In genomic region chr16:37916138-37916817, GRCm38 (mm10) we compare ENCODE assay signal across 8 mouse cellular contexts. TPM values are rescaled to one million over a fixed set of nuclear protein-coding genes. Genes with fewer than 3 reads are reported as not detected.
DNase-seq lines count a peak whose midpoint lies in the region; ATAC-seq and TF ChIP-seq lines count a peak whose summit lies in the region.

Gene Gpr156 (plus strand): TSS chr16:37916496.

- WGBS in hindbrain, postnatal 0 days, result 2% methylated on average over 53 of the region's 53 CpGs
- 5% methylated on average over 36 of the region's 53 CpGs for WGBS in limb, embryonic 14.5 days
- 2% methylated on average over 53 of the region's 53 CpGs for WGBS in midbrain, embryonic 14.5 days

- H3K4me3 ChIP-seq in hindbrain, postnatal 0 days (ENCODE audit: low read length), result peak within 1 kb of the TSS; percentile 59
- peak within 1 kb of the TSS; percentile 51 for H3K4me3 ChIP-seq in limb, embryonic 14.5 days (replicated peaks; ENCODE audit: low read length)
- peak within 1 kb of the TSS; percentile 53 for H3K4me3 ChIP-seq in midbrain, embryonic 14.5 days (replicated peaks; ENCODE audit: low read depth, low read length)
- H3K4me3 ChIP-seq in testis, adult 2 months (ENCODE audit: control insufficient read depth, low read depth, low read length), result peak within 1 kb of the TSS; percentile 70

- no peaks in the 10 kb centered on the region for H3K4me1 ChIP-seq in hindbrain, postnatal 0 days (ENCODE audit: insufficient read depth, low read length)
- 0 out of 2 replicates have a peak, but pooled peaks cover 2% of the 10 kb centered on the region for H3K4me1 ChIP-seq in limb, embryonic 14.5 days (ENCODE audit: control insufficient read depth, insufficient read depth, low read length)
- 0 out of 2 replicates have a peak, but pooled peaks cover 14% of the 10 kb centered on the region for H3K4me1 ChIP-seq in midbrain, embryonic 14.5 days (ENCODE audit: control insufficient read depth, insufficient read depth, low read length)
- peaks cover 6% of the 10 kb centered on the region for H3K4me1 ChIP-seq in testis, adult 2 months (ENCODE audit: control insufficient read depth, insufficient read depth, low read length)

- no peaks in the 10 kb centered on the region for H3K27me3 ChIP-seq in hindbrain, postnatal 0 days (ENCODE audit: insufficient read depth, low read length)
- H3K27me3 ChIP-seq in limb, embryonic 14.5 days (ENCODE audit: control insufficient read depth, insufficient read depth, low read length), result 0 out of 2 replicates have a peak, but pooled peaks cover 4% of the 10 kb centered on the region
- peaks cover 3% of the 10 kb centered on the region; the same call in 1 of the 2 replicates for H3K27me3 ChIP-seq in midbrain, embryonic 14.5 days (ENCODE audit: control insufficient read depth, insufficient read depth, low read length)
- peaks cover 4% of the 10 kb centered on the region; the same call in 1 of the 2 replicates for H3K27me3 ChIP-seq in testis, adult 2 months (ENCODE audit: control insufficient read depth, insufficient read depth, low read length)

- H3K9me3 ChIP-seq in hindbrain, postnatal 0 days (ENCODE audit: low read length), result 0 out of 2 replicates have a peak, but pooled peaks cover 1% of the 10 kb centered on the region
- no peaks in the 10 kb centered on the region for H3K9me3 ChIP-seq in limb, embryonic 14.5 days (ENCODE audit: control insufficient read depth, low read length)
- no peaks in the 10 kb centered on the region for H3K9me3 ChIP-seq in midbrain, embryonic 14.5 days (ENCODE audit: control insufficient read depth, low read length)

- peak; percentile 55 for TF ChIP-seq CTCF in hindbrain, postnatal 0 days (IDR thresholded peaks at IDR 0.05; ENCODE audit: low read depth)
- TF ChIP-seq CTCF in testis, adult 2 months (IDR thresholded peaks at IDR 0.05; ENCODE audit: control insufficient read depth, insufficient read depth, insufficient replicate concordance, low read depth, low read length), result 0 out of 2 replicates have a peak, but pooled peaks have one; percentile 12

- 0 out of 2 replicates have a peak, but pooled peaks have one; percentile 61 for ATAC-seq in cerebellum, adult (ENCODE audit: insufficient number of reproducible peaks, low FRiP score, low TSS enrichment)
- ATAC-seq in hindbrain, postnatal 0 days, result peak; percentile 92
- peak; percentile 73 for ATAC-seq in limb, embryonic 14.5 days (ENCODE audit: low FRiP score, low read depth)
- peak; percentile 72 for ATAC-seq in midbrain, embryonic 14.5 days (ENCODE audit: low FRiP score, low TSS enrichment)

- H3K9ac ChIP-seq in hindbrain, postnatal 0 days (replicated peaks; ENCODE audit: low read length), result peak within 1 kb of the TSS; percentile 58
- peak within 1 kb of the TSS; percentile 60 for H3K9ac ChIP-seq in limb, embryonic 14.5 days (ENCODE audit: low read depth, low read length, severe bottlenecking)
- H3K9ac ChIP-seq in midbrain, embryonic 14.5 days (replicated peaks; ENCODE audit: low read length), result peak within 1 kb of the TSS; percentile 70

- H3K36me3 ChIP-seq in hindbrain, postnatal 0 days (ENCODE audit: insufficient read depth, low read length), result no peaks in the 10 kb centered on the region
- H3K36me3 ChIP-seq in limb, embryonic 14.5 days (ENCODE audit: control insufficient read depth, insufficient read depth, low read length), result no peaks in the 10 kb centered on the region
- H3K36me3 ChIP-seq in midbrain, embryonic 14.5 days (ENCODE audit: control insufficient read depth, insufficient read depth, low read length), result no peaks in the 10 kb centered on the region
- no peaks in the 10 kb centered on the region for H3K36me3 ChIP-seq in testis, adult 2 months (ENCODE audit: control insufficient read depth, insufficient read depth, low read length)

- H3K4me2 ChIP-seq in hindbrain, postnatal 0 days (ENCODE audit: low read depth, low read length), result peak within 1 kb of the TSS; percentile 94
- H3K4me2 ChIP-seq in limb, embryonic 14.5 days (replicated peaks; ENCODE audit: low read depth, low read length, severe bottlenecking), result peak within 1 kb of the TSS; percentile 93
- peak within 1 kb of the TSS; percentile 74 for H3K4me2 ChIP-seq in midbrain, embryonic 14.5 days (ENCODE audit: low read length)

- DNase-seq in cerebellum, adult 11-12 months, result no peak
- DNase-seq in cerebellum, postnatal 14 days, result peak; percentile 63 to 68
- peak; percentile 4 for DNase-seq in gastrocnemius, adult 18-20 months (ENCODE audit: low spot score)
- peak; percentile 69 for DNase-seq in hindbrain, postnatal 0 days (ENCODE audit: low spot score)
- DNase-seq in limb, embryonic 14.5 days (ENCODE audit: low spot score), result no peak
- DNase-seq in midbrain, embryonic 14.5 days, result peak; percentile 82

- no peak for TF ChIP-seq POLR2A in limb, embryonic 14.5 days (IDR thresholded peaks at IDR 0.05; ENCODE audit: borderline replicate concordance, extremely low read depth, insufficient read depth, insufficient read length)
- TF ChIP-seq POLR2A in testis, adult 2 months (IDR thresholded peaks at IDR 0.05; ENCODE audit: control insufficient read depth, low read depth, low read length), result no peak

- no peak within 1 kb of the TSS for H3K27ac ChIP-seq in hindbrain, postnatal 0 days
- no peak within 1 kb of the TSS for H3K27ac ChIP-seq in limb, embryonic 14.5 days (replicated peaks; ENCODE audit: low read depth, low read length)
- H3K27ac ChIP-seq in midbrain, embryonic 14.5 days (replicated peaks; ENCODE audit: low read depth, low read length), result 0 out of 2 replicates have a peak within 1 kb of the TSS, but pooled peaks have one; percentile 58
- no peak within 1 kb of the TSS for H3K27ac ChIP-seq in testis, adult 2 months (ENCODE audit: control insufficient read depth, insufficient read depth, low read depth, low read length)

RNA-seq across cellular contexts. Expression of gene Gpr156, which starts in this region (rescaled TPM):
- not detected for total RNA-seq in gastrocnemius, adult 18-20 months (2021)
- 3.2 and 4.3 TPM in 2 replicates for total RNA-seq in hindbrain, postnatal 0 days (2014; rRNA removed)
- polyA plus RNA-seq in hindbrain, postnatal 0 days (2015; fragmentation: Nextera tagmentation; extraction: Ambion mirVana), result 1.9 and 2.4 TPM in 2 replicates
- 0.77 and 0.78 TPM in 2 replicates for polyA plus RNA-seq in limb, embryonic 14.5 days (2012; rRNA removed)
- 0.59 and 0.88 TPM in 2 replicates for polyA plus RNA-seq in limb, embryonic 14.5 days (2014; fragmentation: Nextera tagmentation; extraction: Ambion mirVana)
- 5.6 and 7.6 TPM in 2 replicates for polyA plus RNA-seq in midbrain, embryonic 14.5 days (2014; fragmentation: Nextera tagmentation; extraction: Ambion mirVana)
- 0.91 and 0.98 TPM in 2 replicates for polyA plus RNA-seq in testis, adult 2 months (2012; rRNA removed)

Comparison
In these comparisons a context has a peak if more than half of its experiments do, and no peak if none do; other contexts are left out.
1. DNase-seq: peak in cerebellum, postnatal 14 days (2 of 2), hindbrain, postnatal 0 days (single experiment) and midbrain, embryonic 14.5 days (single experiment); none in cerebellum, adult 11-12 months (single experiment) and limb, embryonic 14.5 days (single experiment).
2. Peak in DNase-seq in gastrocnemius, adult 18-20 months; RNA of the gene not detected or under 1 TPM.
3. Peak in ATAC-seq, H3K4me3 ChIP-seq, H3K9ac ChIP-seq and H3K4me2 ChIP-seq in limb, embryonic 14.5 days; RNA of the gene not detected or under 1 TPM.
4. Peak in every context shown above with its lines, with median percentiles within 50 percentile points of each other: ATAC-seq, H3K4me2 ChIP-seq, H3K4me3 ChIP-seq and H3K9ac ChIP-seq.